Mouse (Mus musculus) CH12.LX (cell line): ENCODE data around the gene Dclk3. TPM values are rescaled to one million over a fixed set of nuclear protein-coding genes. Genes with fewer than 3 reads are reported as not detected.

Experiments used
- DNase-seq: peaks from one replicate; pipeline ENCODE4 v3.0.0-alpha.2; 2013; ENCODE audit errors: extremely low read depth
- H3K27ac ChIP-seq: 2 replicates; pipeline ENCODE4 v1.5.1; 2012; ENCODE audit warnings: low read depth, mild to moderate bottlenecking, control low read depth, moderate library complexity; ENCODE audit not compliant: insufficient read depth
- H3K27me3 ChIP-seq: replicated peaks from 2 replicates; pipeline ENCODE3; 2012; ENCODE audit warnings: inconsistent platforms
- H3K36me3 ChIP-seq, 2 experiments: replicated peaks in 1 of 2; 2 replicates each; pipeline versions ENCODE3 to v1.6.1; 2012; ENCODE audit warnings: inconsistent platforms in 1 of 2, low read length in 1 of 2, mild to moderate bottlenecking in 1 of 2, mixed read lengths in 1 of 2, moderate library complexity in 1 of 2; ENCODE audit not compliant: control insufficient read depth in 1 of 2, insufficient read depth in 1 of 2
- H3K4me1 ChIP-seq, 2 experiments: 2 replicates each; pipeline ENCODE4 v1.6.1; 2012; ENCODE audit warnings: inconsistent platforms in 1 of 2, moderate library complexity in 1 of 2; ENCODE audit not compliant: insufficient read depth in 2 of 2, control insufficient read depth in 1 of 2
- H3K4me2 ChIP-seq: 2 replicates; pipeline ENCODE4 v1.6.1; 2012; ENCODE audit warnings: low read depth, mild to moderate bottlenecking, control low read depth; ENCODE audit not compliant: poor library complexity, insufficient read depth, severe bottlenecking
- H3K4me3 ChIP-seq, 3 experiments: fragments of 150-350 bp in 1 of 3; sonication (generic) in 1 of 3; replicated peaks in 1 of 3; 2 replicates each; pipeline versions ENCODE3 to v1.5.1; 2011 to 2012; ENCODE audit warnings: low read depth in 2 of 3, low read length in 2 of 3, mild to moderate bottlenecking in 2 of 3, moderate library complexity in 2 of 3, control low read depth in 1 of 3, improper control_type of control experiment in 1 of 3, inconsistent platforms in 1 of 3, mixed read lengths in 1 of 3; ENCODE audit not compliant: poor library complexity in 1 of 3
- H3K79me2 ChIP-seq: replicated peaks from 2 replicates; pipeline ENCODE4 v1.6.1; 2012; ENCODE audit warnings: mild to moderate bottlenecking, moderate library complexity; ENCODE audit not compliant: control insufficient read depth, poor library complexity, insufficient read depth, severe bottlenecking; ENCODE audit errors: extremely low read depth
- H3K9ac ChIP-seq: 2 replicates; pipeline ENCODE4 v1.6.1; 2012; ENCODE audit warnings: low read depth, mild to moderate bottlenecking, control low read depth, moderate library complexity; ENCODE audit not compliant: insufficient read depth
- H3K9me3 ChIP-seq: replicated peaks from 2 replicates; pipeline ENCODE3; 2012; ENCODE audit warnings: low read length, inconsistent platforms, mixed read lengths
- CHD1 ChIP-seq: IDR thresholded peaks from 2 replicates; pipeline ENCODE4 v1.6.1; 2012; ENCODE audit warnings: low read depth, low read length, improper control_type of control experiment, inconsistent platforms
- EP300 ChIP-seq: IDR thresholded peaks from 2 replicates; pipeline ENCODE4 v1.6.1; 2011; ENCODE audit warnings: low read length, improper control_type of control experiment
- HCFC1 ChIP-seq: IDR thresholded peaks from 2 replicates; pipeline ENCODE4 v1.6.1; 2012; ENCODE audit warnings: low read depth, mild to moderate bottlenecking, inconsistent platforms, low read length, improper control_type of control experiment
- IRF4 ChIP-seq: IDR thresholded peaks from 2 replicates; pipeline ENCODE4 v1.6.1; 2014; ENCODE audit warnings: low read depth, mild to moderate bottlenecking, inconsistent platforms, low read length, improper control_type of control experiment
- JUN ChIP-seq: IDR thresholded peaks from 2 replicates; pipeline ENCODE4 v1.6.1; 2011; ENCODE audit warnings: low read depth, mild to moderate bottlenecking, low read length, improper control_type of control experiment, moderate library complexity; ENCODE audit not compliant: insufficient read depth
- JUND ChIP-seq: conservative IDR thresholded peaks from 2 replicates; pipeline ENCODE4 v1.6.1; 2011; ENCODE audit warnings: low read depth, low read length, improper control_type of control experiment
- KAT2A ChIP-seq: IDR thresholded peaks from 2 replicates; pipeline ENCODE4 v1.6.1; 2012; ENCODE audit warnings: low read length, improper control_type of control experiment, inconsistent platforms; ENCODE audit not compliant: insufficient replicate concordance
- MAX ChIP-seq: IDR thresholded peaks from 2 replicates; pipeline ENCODE4 v1.6.1; 2011; ENCODE audit warnings: low read length, improper control_type of control experiment
- MAZ ChIP-seq: IDR thresholded peaks from 2 replicates; pipeline ENCODE4 v1.6.1; 2012; ENCODE audit warnings: low read depth, mild to moderate bottlenecking, inconsistent platforms, low read length, improper control_type of control experiment, moderate library complexity
- MEF2A ChIP-seq: IDR thresholded peaks from 2 replicates; pipeline ENCODE4 v1.6.1; 2014; ENCODE audit warnings: low read depth, mild to moderate bottlenecking, inconsistent platforms, low read length, improper control_type of control experiment, borderline replicate concordance
- MYC ChIP-seq: IDR thresholded peaks from 2 replicates; pipeline ENCODE4 v1.6.1; 2011; ENCODE audit warnings: low read depth, mild to moderate bottlenecking, improper control_type of control experiment, low read length
- POLR2AphosphoS2 ChIP-seq: IDR thresholded peaks from 2 replicates; pipeline ENCODE4 v1.6.1; 2011; ENCODE audit warnings: low read depth, low read length, improper control_type of control experiment
- RAD21 ChIP-seq: IDR thresholded peaks from 2 replicates; pipeline ENCODE4 v1.6.1; 2011; ENCODE audit warnings: low read depth, mild to moderate bottlenecking, low read length, improper control_type of control experiment, moderate library complexity
- TBP ChIP-seq: conservative IDR thresholded peaks from 2 replicates; pipeline ENCODE4 v1.6.1; 2011; ENCODE audit warnings: low read depth, low read length, improper control_type of control experiment
- TCF12 ChIP-seq: IDR thresholded peaks from 2 replicates; pipeline ENCODE4 v1.6.1; 2014; ENCODE audit warnings: low read depth, mild to moderate bottlenecking, inconsistent platforms, low read length, improper control_type of control experiment
- USF2 ChIP-seq: conservative IDR thresholded peaks from 2 replicates; pipeline ENCODE4 v1.6.1; 2011; ENCODE audit warnings: low read depth, low read length, improper control_type of control experiment
- ZKSCAN1 ChIP-seq: IDR thresholded peaks from 2 replicates; pipeline ENCODE4 v1.6.1; 2012; ENCODE audit warnings: low read depth, inconsistent platforms, low read length, improper control_type of control experiment, borderline replicate concordance
- ZMIZ1 ChIP-seq: IDR thresholded peaks from 2 replicates; pipeline ENCODE4 v1.6.1; 2012; ENCODE audit warnings: low read depth, mild to moderate bottlenecking, inconsistent platforms, low read length, improper control_type of control experiment
- dilution Hi-C: fragments of 300-500 bp; cut with MboI; formaldehyde crosslinking; loops from 2 replicates; pipeline ENCODE4 v1.14.3; 2020; ENCODE audit warnings: low sequenced_read_pairs; ENCODE audit not compliant: extremely low pct_unique_long_range_greater_than_20kb, extremely low pct_ligation_motif_present
- in situ Hi-C: fragments of 300-500 bp; cut with MboI; formaldehyde crosslinking; loops from 3 replicates; pipeline ENCODE4 v1.14.3; 2019; ENCODE audit warnings: low sequenced_read_pairs, low pct_ligation_motif_present, low pct_unique_long_range_greater_than_20kb, mixed read lengths
- polyA plus RNA-seq: library from polyadenylated mRNA; unstranded; fragments of >175 nt; gene quantifications from 2 replicates; pipeline ENCODE4 v1.2.1, GENCODE M21; 2012; ENCODE audit warnings: low read depth; ENCODE audit not compliant: insufficient read length
- total RNA-seq, 2 experiments: library from RNA; depleted of rRNA; stranded (reverse); fragments of 300-350 nt in 1 of 2; fragments of >200 nt in 1 of 2; gene quantifications; 2 replicates each; pipeline ENCODE4 v1.2.3; 2012 to 2014

Gene Dclk3
- total and polyA plus RNA-seq, 3 experiments, result 0.17 to 1.1 (median 0.33) TPM

- dilution Hi-C loops, result no loop called here
- no peak overlapping the region for H3K9ac ChIP-seq
Observed at GRCm38 (mm10) chr9:111475973-111476372, 37.1 kb downstream of the Dclk3 start.

GRCm38 (mm10) chr9:111476479-111477016 is 37.7 kb downstream of the Dclk3 start:
- no peak overlapping the region for H3K27ac ChIP-seq
- H3K27me3 ChIP-seq, result no peaks in the 10 kb centered on the region
- DNase-seq, result no peak
- H3K4me3 ChIP-seq, result no peak overlapping the region
- H3K36me3 ChIP-seq, result no peaks in the 10 kb centered on the region
- H3K4me1 ChIP-seq, result no peaks in the 10 kb centered on the region
- dilution Hi-C loops, result no loop called here
- in situ Hi-C loops, result loop anchor here (5.0 to 25.0 kb wide), 3 partner anchors 52 to 1961 kb away; no protein-coding TSS in a partner anchor
- TF ChIP-seq MEF2A (no peak), JUN (no peak), HCFC1 (no peak), EP300 (no peak), IRF4 (no peak), CHD1 (no peak), USF2 (no peak), KAT2A (no peak), MYC (no peak), RAD21 (no peak), MAZ (no peak), POLR2AphosphoS2 (no peak)
- no peaks in the 10 kb centered on the region for H3K9me3 ChIP-seq
- H3K4me2 ChIP-seq, result no peak overlapping the region
- H3K9ac ChIP-seq, result no peak overlapping the region
- H3K79me2 ChIP-seq, result no peaks in the 10 kb centered on the region

More at GRCm38 (mm10) chr9:111475973-111476372, 37.1 kb downstream of the Dclk3 start:
- H3K9me3 ChIP-seq, result no peaks in the 10 kb centered on the region
- H3K36me3 ChIP-seq, result no peaks in the 10 kb centered on the region
- no peak for TF ChIP-seq ZMIZ1
- no peak for TF ChIP-seq TCF12
- TF ChIP-seq CHD1, result no peak
- TF ChIP-seq IRF4, result no peak
- TF ChIP-seq JUN, result no peak
- TF ChIP-seq MAX, result no peak
- no peak for TF ChIP-seq ZKSCAN1
- TF ChIP-seq JUND, result no peak
- no peak for TF ChIP-seq TBP
- no peak overlapping the region for H3K4me2 ChIP-seq
- H3K4me1 ChIP-seq, result no peaks in the 10 kb centered on the region
- H3K27ac ChIP-seq, result no peak overlapping the region
- H3K27me3 ChIP-seq, result no peaks in the 10 kb centered on the region
- no peaks in the 10 kb centered on the region for H3K79me2 ChIP-seq
- in situ Hi-C loops, result loop anchor here (5.0 to 25.0 kb wide), 3 partner anchors 51 to 1961 kb away; no protein-coding TSS in a partner anchor
- H3K4me3 ChIP-seq, result no peak overlapping the region
- DNase-seq, result no peak
